Mouse (Mus musculus) induced T-regulatory cell, adult 2 months (primary cell): ENCODE data around the gene Nme7.

Experiments used
- DNase-seq: peaks from one replicate; pipeline ENCODE4 v3.0.0-alpha.2; 2012; ENCODE audit warnings: low read depth

Gene Nme7

DNA sequence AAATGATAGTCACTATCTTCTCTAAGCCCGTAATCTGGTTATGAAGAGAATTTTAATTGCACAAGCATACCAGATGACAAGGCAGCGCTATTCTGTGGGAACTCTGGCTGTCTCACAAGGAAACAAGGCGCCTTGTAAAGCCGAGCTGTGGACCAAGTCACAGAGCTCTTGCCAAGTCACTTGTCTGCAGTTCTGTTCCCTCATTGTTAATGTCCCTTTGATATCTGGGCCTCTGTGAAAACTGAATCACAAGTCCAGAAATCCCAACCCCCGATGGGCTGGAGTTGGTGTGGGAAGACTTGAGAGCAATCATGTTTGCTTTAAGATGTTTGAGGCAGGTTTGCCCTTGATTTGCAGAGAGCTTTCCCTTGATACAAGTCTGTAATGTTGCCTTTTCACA lies 16.8 kb downstream of the Nme7 start:
- DNase-seq: no peak

DNA sequence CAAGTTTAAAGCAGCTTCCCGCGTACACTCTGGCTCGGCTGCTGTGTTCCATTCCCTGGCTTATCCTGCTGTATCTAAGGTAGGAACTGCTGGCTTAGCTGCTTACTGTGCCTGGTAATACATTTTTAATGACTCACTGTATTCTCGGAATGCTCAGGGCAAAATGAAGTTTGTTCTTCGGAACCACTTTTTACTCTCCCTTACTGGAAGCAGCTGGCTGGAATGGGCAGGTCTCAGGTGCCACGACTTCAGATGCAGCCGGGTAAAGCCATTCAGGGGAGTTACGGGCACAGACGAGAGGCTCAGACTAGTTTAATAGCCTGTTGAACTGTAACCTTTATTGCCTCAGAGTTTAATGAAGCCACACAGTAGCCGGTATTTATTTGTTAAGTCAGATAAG lies 17.5 kb downstream of the Nme7 start:
- no peak for DNase-seq

DNA sequence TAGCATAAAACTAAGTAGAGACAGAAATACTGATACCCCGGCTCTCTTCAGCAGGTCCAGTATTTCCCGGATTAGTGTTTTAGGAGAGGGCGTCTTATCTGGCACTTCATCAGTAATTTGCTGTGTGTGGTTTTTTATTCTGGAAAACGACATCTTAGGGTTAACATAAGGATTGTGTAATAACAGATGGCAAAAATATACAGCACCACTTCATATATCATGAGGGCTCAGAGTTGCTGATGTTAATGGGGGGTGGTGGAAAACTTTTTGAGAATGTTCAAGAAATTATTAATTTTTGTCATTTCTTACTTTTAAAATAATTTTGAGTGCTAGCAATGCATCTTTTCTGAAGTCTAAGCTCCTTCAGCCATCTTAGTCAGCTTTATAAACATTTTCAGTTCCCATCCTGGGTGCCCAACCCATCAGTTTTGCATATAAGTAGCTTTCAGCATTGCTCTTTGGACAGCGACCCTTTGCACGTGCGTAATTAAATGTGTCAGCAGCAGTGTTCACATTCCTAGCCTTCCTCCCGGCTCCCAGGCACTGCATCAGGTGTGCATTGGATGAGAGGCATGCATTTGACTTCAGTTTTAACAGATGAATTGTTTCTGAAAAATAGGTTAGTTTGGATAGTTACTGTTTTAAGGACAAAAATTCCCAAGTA lies 19.2 kb downstream of the Nme7 start:
- no peak for DNase-seq

- no peak for DNase-seq
These were observed 20.3 kb downstream of the Nme7 start for GRCm38 (mm10) chr1:164324221-164324620.

DNA sequence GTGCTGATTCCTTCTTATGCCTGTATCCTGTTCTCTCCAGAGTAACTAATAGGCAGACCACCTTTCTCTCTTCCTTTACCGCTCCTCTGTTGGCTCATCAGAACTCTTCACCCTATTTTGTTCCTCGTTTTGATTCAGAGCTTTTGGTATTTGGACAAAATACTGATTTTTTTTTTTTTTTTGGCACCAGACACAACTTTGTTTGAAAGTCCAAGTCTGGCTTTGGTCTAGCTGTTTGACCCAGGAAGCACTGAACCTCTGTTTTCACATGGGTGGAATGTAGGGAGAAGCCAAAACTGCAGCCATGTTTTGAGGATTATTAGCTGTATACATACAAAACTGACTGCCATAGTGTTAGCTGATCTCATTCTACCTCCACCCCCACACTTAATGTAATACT lies 21.0 kb downstream of the Nme7 start:
- DNase-seq: no peak

GRCm38 (mm10) chr1:164326600-164327155 lies 22.8 kb downstream of the Nme7 start:
- DNase-seq: no peak

DNA sequence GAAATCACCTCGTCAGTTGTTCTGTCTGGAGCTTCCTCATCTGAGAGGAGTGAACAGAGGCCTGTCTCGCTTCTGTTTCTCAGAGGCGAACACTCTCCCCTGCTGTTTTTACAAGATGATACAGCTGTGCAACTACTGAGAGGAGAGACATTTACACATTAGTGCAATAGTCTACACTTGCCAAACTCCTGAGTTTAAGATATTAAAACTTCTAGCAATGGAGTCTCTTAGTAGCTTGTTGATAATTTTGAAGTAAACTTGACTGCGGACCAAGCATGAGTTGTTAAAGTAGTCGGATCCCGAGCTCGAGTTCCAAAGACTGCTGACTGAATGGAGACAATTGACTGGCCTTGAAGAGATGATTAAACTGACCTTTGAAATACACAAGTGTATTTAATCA lies 23.8 kb downstream of the Nme7 start:
- DNase-seq: no peak

GRCm38 (mm10) chr1:164332559-164332958 lies 28.6 kb downstream of the Nme7 start:
- DNase-seq: no peak

GRCm38 (mm10) chr1:164335435-164335834 lies 31.5 kb downstream of the Nme7 start:
- no peak for DNase-seq

DNA sequence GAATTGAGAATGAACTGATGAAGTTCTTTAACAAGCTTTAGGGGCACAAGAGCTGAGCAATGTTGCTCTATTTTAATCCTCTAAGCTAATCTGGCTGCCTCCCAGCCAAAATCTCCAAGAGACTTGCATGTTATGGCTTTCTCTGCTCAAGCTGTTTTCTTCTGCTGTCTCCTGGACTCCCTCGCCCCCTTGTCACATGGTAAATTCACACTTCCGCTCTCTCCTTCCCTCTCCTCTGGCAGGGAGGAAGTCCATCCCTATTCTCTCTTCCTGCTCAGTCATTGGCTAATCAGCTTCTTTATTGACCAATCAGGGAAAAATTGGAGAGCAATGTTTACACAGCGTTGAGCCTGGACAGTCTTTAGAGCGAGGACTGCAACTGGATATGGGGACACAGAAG lies 31.9 kb downstream of the Nme7 start:
- DNase-seq: no peak

DNA sequence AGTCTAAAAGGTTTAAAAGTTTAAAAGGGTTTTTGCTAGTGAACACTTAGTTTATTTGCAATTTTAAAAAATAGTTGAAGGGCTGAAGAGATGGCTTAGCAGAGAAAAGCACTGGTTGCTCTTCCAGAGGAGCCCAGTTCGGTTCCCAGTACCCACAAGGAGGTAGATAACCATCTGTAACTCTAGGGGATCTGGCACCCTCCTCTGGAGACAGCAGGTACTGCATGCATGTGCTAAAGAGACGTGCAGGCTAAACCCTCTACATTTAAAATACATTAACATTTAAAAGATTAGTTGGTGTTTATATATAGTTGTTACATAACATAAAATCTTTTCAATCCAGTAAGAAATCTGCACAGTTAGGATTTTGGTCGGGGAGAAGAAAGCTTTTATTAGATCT lies 38.2 kb downstream of the Nme7 start:
- DNase-seq: peak; percentile 53

- DNase-seq: no peak
These were observed 49.5 kb downstream of the Nme7 start for GRCm38 (mm10) chr1:164353443-164353842.

GRCm38 (mm10) chr1:164357995-164358394 lies 54.1 kb downstream of the Nme7 start:
- no peak for DNase-seq

DNA sequence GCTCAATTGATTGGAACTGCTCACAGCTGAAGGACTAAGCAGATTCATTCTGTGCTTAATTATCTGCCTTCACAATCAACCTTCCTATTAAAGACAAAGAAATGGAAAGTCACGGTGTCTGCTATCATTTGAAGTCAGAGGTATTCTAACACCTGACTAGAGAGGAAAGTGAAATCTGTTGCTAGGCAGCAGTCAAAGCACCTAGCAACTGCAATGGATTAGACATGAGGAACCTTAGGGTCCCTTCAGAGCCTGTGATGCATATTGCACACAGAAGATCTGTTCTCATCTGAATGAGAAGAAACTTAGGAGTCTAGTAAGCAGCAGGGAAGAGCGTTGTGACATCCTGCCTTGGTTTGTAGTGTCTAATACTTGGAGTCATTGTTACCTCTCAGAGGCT lies 58.1 kb downstream of the Nme7 start:
- no peak for DNase-seq

DNA sequence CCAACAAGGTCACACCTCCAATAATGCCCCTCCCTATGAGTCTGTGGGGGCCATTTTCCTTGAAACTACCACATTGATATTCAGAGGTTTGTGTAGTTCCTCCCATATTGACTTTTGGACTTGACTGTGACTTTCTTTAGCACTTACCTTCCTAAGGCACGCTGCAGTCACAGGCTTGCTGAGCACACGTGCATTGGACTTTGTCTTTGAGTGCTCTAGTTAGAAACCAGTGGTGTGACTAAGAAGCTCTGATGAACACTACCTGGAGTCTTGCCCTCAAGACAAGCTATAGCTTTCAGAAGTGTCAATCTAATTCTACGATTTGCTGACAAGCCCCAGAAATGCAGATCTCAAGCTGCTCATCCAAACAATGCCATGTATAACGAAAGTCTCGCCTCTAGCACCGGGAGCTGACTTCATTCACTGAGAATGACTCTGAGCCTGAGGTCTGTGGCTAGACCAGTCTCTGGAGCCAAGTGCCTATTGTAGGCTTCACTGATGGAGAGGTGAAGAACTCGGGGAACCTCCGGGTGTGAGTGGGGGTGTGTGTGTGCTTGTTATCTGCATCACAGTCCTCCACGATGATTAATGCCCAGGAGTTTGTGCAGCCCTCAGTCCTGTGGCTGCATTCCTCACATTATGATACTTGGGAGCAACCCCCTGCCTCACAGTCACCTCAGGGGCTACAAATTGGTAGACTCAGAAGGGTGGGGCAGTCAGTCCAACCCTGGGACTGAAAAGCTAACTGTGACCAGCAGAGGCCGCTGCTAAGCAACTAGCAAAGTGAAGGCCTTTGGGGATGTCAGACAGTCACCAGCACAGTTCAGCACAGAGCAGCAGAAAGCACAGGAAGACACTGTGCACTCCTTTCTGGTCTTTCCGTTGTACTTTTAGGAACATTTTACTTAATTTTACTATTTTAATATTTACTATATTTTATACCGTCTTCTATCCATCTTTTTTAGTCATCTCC lies 62.5 kb downstream of the Nme7 start:
- peak; percentile 72 for DNase-seq

DNA sequence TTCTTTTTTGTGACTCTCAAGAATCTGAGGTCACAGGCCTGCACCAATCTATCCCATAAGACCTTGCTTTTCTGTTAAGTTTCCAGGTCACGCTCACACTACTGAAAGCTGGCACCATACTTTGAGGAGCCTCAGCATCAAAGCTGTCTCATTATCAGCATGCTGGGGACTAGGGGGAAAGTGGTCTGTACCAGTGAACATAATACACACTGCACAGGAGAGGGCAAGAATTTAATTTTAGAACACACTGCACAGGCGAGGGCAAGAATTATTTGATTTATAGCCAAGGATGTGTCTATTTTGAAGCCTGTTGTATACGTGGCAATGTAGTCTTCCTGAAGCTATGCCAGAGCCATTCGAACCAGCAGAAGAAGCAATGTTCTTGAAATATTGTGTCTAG lies 64.2 kb downstream of the Nme7 start:
- no peak for DNase-seq

GRCm38 (mm10) chr1:164369781-164370180 lies 65.9 kb downstream of the Nme7 start:
- no peak for DNase-seq

GRCm38 (mm10) chr1:164373029-164373428 lies 69.1 kb downstream of the Nme7 start:
- DNase-seq: no peak

DNA sequence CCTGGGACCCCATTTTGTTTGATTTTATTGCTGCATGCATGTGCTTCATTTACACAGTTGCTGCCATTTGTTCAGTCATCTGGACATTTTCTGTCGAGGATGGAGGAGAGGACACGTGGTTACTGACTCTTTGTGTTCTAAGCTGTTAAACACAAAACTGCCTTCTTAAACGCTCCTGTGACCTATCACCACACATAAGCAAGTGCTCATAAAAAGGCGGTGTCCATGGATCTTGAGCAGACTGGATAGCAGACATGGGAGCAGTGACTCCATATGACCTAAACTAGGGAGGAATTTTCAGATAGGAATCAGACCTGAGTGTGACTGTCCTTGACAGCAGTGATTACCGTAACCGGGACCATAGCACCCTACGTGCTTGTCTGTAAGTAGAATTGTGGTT lies 70.1 kb downstream of the Nme7 start:
- no peak for DNase-seq

DNA sequence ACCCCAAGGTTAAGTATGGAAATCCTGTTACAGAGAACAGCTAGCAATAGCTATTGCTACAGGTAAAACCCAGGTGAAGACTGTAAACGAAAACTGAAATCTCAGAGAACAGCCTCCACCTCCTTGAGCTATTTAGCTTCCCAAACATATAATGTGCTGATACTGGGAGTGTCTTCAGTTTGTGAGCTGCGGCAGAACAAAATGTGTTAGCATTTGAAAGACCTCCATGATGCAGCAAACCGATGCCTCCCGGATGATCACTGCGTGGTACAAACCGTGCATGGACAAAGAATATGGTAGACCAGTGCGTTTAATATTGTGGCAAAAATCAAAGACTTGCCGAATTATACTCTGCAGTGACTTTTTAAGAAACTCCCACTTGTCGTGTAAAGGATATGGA lies 71.7 kb downstream of the Nme7 start:
- DNase-seq: no peak

DNA sequence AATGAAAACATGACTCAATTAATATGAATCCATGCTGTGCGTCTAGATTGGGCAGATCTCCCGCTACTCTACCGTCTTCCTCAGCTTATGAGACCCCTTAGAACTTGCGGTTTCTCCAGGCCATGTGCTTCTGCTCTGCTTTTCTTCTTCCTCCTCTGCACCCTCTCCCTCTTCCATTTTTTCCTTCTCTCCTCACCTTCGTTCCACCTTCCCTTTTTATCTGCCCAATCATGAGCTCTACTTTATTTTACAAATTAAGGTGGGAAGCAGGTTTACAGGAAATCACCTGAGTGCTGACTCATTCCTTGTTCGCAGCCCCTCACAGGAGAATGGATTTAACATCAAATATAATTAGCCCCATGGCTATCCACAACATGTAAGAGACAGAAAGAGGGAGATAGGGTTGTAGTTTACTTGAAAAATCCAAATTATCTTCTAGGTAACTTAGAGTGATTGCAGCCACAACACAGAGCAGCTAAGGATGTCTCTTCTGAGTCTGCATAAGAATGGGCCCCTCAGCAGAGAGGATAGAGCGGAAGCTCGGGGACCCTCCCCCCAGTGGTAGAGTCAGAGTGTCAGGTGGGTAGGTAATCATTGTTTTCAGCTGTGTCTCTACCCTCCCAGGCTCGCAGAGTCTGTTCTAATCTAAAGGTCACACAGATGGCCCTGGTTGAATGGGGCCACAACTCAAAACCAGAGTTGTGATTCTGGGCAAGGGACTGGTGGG lies 73.0 kb downstream of the Nme7 start:
- no peak for DNase-seq

DNA sequence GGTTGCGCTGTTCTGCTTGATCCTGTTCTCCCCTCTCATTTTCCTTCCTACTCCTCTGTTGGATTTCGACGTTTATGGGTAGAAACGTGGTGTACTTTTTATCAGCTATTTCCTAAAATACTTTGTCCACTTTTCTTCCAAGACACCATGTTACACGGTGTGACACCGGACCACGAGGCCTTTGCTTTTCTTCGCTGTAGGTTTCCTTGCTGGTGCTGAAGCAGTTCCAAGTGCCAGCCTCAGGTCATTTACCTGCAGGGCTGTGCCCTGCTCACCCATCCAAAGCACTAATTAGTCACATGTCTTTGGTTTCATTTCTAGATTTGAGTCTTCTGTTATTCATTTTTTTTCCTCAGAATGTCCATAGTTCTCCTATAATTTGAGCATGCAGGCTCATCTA lies 79.7 kb downstream of the Nme7 start:
- DNase-seq: no peak
